In genomic region chr14:59891491-59891890, GRCm38 (mm10) we compare ENCODE assay signal across 24 mouse cellular contexts.
A peak's percentile ranks its signal among the peaks of the same experiment; 100 is the strongest.
DNase-seq lines count a peak whose midpoint lies in the region; ATAC-seq lines count a peak whose summit lies in the region.
"Had no signal": no experiment of that assay in that cellular context is flagged by ENCODE, and none has a peak within 500 bp of the region (broad histone marks: within the 10 kb centered on the region; RNA-seq: fewer than 3 reads in every experiment).

No protein-coding gene starts in this region.

- H3K4me2 ChIP-seq in forebrain, embryonic 12.5 days, result no peak overlapping the region
- H3K4me2 ChIP-seq: heart, embryonic 15.5 days; limb, embryonic 13.5 days; liver, embryonic 12.5 days; midbrain, embryonic 12.5 days; neural tube, embryonic 13.5 days had no signal

- no peak overlapping the region for H3K27ac ChIP-seq in forebrain, embryonic 12.5 days
- H3K27ac ChIP-seq: heart, embryonic 10.5 days; heart, embryonic 15.5 days; limb, embryonic 13.5 days; liver, embryonic 12.5 days; midbrain, embryonic 12.5 days; neural tube, embryonic 13.5 days had no signal

- H3K9me3 ChIP-seq in forebrain, embryonic 12.5 days, result no peaks in the 10 kb centered on the region
- H3K9me3 ChIP-seq: heart, embryonic 10.5 days; heart, embryonic 15.5 days; limb, embryonic 13.5 days; liver, embryonic 12.5 days; megakaryocyte, embryonic 14.5 days; midbrain, embryonic 12.5 days; neural tube, embryonic 13.5 days had no signal

- intact Hi-C loops in left cerebral cortex, postnatal 4 days (cut with DNase I), result no loop called here
- intact Hi-C loops in left cerebral cortex, postnatal 10 days (cut with DNase I), result no loop called here

- H3K4me1 ChIP-seq in forebrain, embryonic 12.5 days, result peaks cover 16% of the 10 kb centered on the region; the same call in 1 of the 2 replicates
- H3K4me1 ChIP-seq: liver, embryonic 12.5 days; megakaryocyte, embryonic 14.5 days had no signal

- no peak for ATAC-seq in forebrain, embryonic 12.5 days (ENCODE audit: low FRiP score)
- ATAC-seq: CD4-positive, CD25-positive, alpha-beta regulatory T cell, adult 4 months; forebrain, embryonic 14.5 days; hindbrain, embryonic 16.5 days; liver, embryonic 12.5 days; liver, postnatal 0 days had no signal

- H3K27me3 ChIP-seq in forebrain, embryonic 12.5 days, result no peaks in the 10 kb centered on the region
- H3K27me3 ChIP-seq: heart, embryonic 15.5 days; liver, embryonic 12.5 days; megakaryocyte, embryonic 14.5 days; midbrain, embryonic 12.5 days; neural tube, embryonic 13.5 days had no signal

- H3K36me3 ChIP-seq in forebrain, embryonic 12.5 days (replicated peaks), result no peaks in the 10 kb centered on the region
- H3K36me3 ChIP-seq: heart, embryonic 10.5 days; heart, embryonic 15.5 days; limb, embryonic 13.5 days; liver, embryonic 12.5 days; midbrain, embryonic 12.5 days; neural tube, embryonic 13.5 days had no signal

- H3K9ac ChIP-seq in forebrain, embryonic 12.5 days, result no peak overlapping the region
- H3K9ac ChIP-seq: heart, embryonic 15.5 days; limb, embryonic 13.5 days; liver, embryonic 12.5 days; liver, postnatal 0 days; midbrain, embryonic 12.5 days; neural tube, embryonic 13.5 days had no signal

- DNase-seq in kidney, adult 11 months, result peak; percentile 20
- no peak for DNase-seq in kidney, postnatal 10 days
- DNase-seq in left cerebral cortex, postnatal 4 days, result peak; percentile 15
- no peak for DNase-seq in left cerebral cortex, postnatal 10 days (ENCODE audit: extremely low spot score in 1 of 2, low spot score in 2 of 2)
- DNase-seq in cerebellum, adult 9-11 months, result peak; percentile 46
- peak; percentile 55 to 60 for DNase-seq in kidney, postnatal 25 days
- DNase-seq in adrenal gland, postnatal 10 days, result no peak
- DNase-seq: adrenal gland, postnatal 36 days; heart, adult 11 months; layer of hippocampus, postnatal 36 days; liver, postnatal 0 days; lung, postnatal 4 days; right cerebral cortex, postnatal 14 days had no signal

- no peak overlapping the region for H3K4me3 ChIP-seq in forebrain, embryonic 12.5 days (replicated peaks)
- H3K4me3 ChIP-seq: heart, embryonic 10.5 days; heart, embryonic 15.5 days; limb, embryonic 13.5 days; liver, embryonic 12.5 days; megakaryocyte, embryonic 14.5 days; midbrain, embryonic 12.5 days; neural tube, embryonic 13.5 days had no signal

- 91% methylated on average over 5 of the region's 5 CpGs for WGBS in forebrain, embryonic 12.5 days

Comparison
In these comparisons a context has a peak if more than half of its experiments do, and no peak if none do; other contexts are left out.
1. DNase-seq: peak in kidney, adult 11 months (single experiment), left cerebral cortex, postnatal 4 days (single experiment), cerebellum, adult 9-11 months (single experiment) and kidney, postnatal 25 days (2 of 2); none in kidney, postnatal 10 days (single experiment), left cerebral cortex, postnatal 10 days (0 of 2) and adrenal gland, postnatal 10 days (single experiment).